Mouse (Mus musculus): ENCODE data around the gene Shroom2. TPM values are rescaled to one million over a fixed set of nuclear protein-coding genes. Genes with fewer than 3 reads are reported as not detected.

The Shroom2 gene
- polyA plus RNA-seq, 1 experiment from 2014 or later = 7.2 TPM

- 67% methylated on average over 2 of the region's 2 CpGs for WGBS
- ATAC-seq (ENCODE audit: low read depth) = no peak
- H3K4me2 ChIP-seq (ENCODE audit: low read depth, low read length) = no peak overlapping the region
- H3K4me3 ChIP-seq (ENCODE audit: low read length) = no peak overlapping the region
- no peaks in the 10 kb centered on the region; the same call in 1 of the 2 replicates for H3K4me1 ChIP-seq (replicated peaks; ENCODE audit: control insufficient read depth, insufficient read depth, low read length)
- H3K27me3 ChIP-seq (ENCODE audit: control insufficient read depth, insufficient read depth, low read depth, low read length) = no peaks in the 10 kb centered on the region
- H3K27ac ChIP-seq (ENCODE audit: low read length) = no peak overlapping the region
- H3K9ac ChIP-seq (ENCODE audit: low read length) = no peak overlapping the region
- H3K36me3 ChIP-seq (ENCODE audit: control insufficient read depth, insufficient read depth, low read length) = no peaks in the 10 kb centered on the region
- no peaks in the 10 kb centered on the region for H3K9me3 ChIP-seq (ENCODE audit: control insufficient read depth, low read length)
These were observed 6.4 kb downstream of the Shroom2 start for GRCm38 (mm10) chrX:152762855-152763254.

GRCm38 (mm10) chrX:152762437-152762836 is 6.8 kb downstream of the Shroom2 start:
- no peaks in the 10 kb centered on the region for H3K27me3 ChIP-seq (ENCODE audit: control insufficient read depth, insufficient read depth, low read depth, low read length)
- WGBS = 52% methylated on average over 2 of the region's 2 CpGs
- no peak overlapping the region for H3K4me3 ChIP-seq (ENCODE audit: low read length)
- ATAC-seq (ENCODE audit: low read depth) = no peak
- no peak overlapping the region for H3K27ac ChIP-seq (ENCODE audit: low read length)
- H3K9ac ChIP-seq (ENCODE audit: low read length) = no peak overlapping the region
- no peaks in the 10 kb centered on the region for H3K9me3 ChIP-seq (ENCODE audit: control insufficient read depth, low read length)
- H3K4me2 ChIP-seq (ENCODE audit: low read depth, low read length) = no peak overlapping the region
- no peaks in the 10 kb centered on the region for H3K4me1 ChIP-seq (replicated peaks; ENCODE audit: control insufficient read depth, insufficient read depth, low read length)
- H3K36me3 ChIP-seq (ENCODE audit: control insufficient read depth, insufficient read depth, low read length) = no peaks in the 10 kb centered on the region

GRCm38 (mm10) chrX:152756293-152756692 is 13.0 kb downstream of the Shroom2 start:
- no peak overlapping the region for H3K4me2 ChIP-seq (ENCODE audit: low read depth, low read length)
- 97% methylated on average over 5 of the region's 5 CpGs for WGBS
- no peak overlapping the region for H3K9ac ChIP-seq (ENCODE audit: low read length)
- no peaks in the 10 kb centered on the region for H3K9me3 ChIP-seq (ENCODE audit: control insufficient read depth, low read length)
- ATAC-seq (ENCODE audit: low read depth) = no peak
- H3K27ac ChIP-seq (ENCODE audit: low read length) = no peak overlapping the region
- H3K27me3 ChIP-seq (ENCODE audit: control insufficient read depth, insufficient read depth, low read depth, low read length) = no peaks in the 10 kb centered on the region
- H3K4me1 ChIP-seq (replicated peaks; ENCODE audit: control insufficient read depth, insufficient read depth, low read length) = no peaks in the 10 kb centered on the region
- no peaks in the 10 kb centered on the region for H3K36me3 ChIP-seq (ENCODE audit: control insufficient read depth, insufficient read depth, low read length)
- no peak overlapping the region for H3K4me3 ChIP-seq (ENCODE audit: low read length)

GRCm38 (mm10) chrX:152755819-152756218 is 13.4 kb downstream of the Shroom2 start:
- Histone ChIP-seq H3K36me3 (ENCODE audit: control insufficient read depth, insufficient read depth, low read length) (no peaks in the 10 kb centered on the region), H3K27ac (ENCODE audit: low read length) (no peak overlapping the region), H3K9ac (ENCODE audit: low read length) (no peak overlapping the region), H3K27me3 (ENCODE audit: control insufficient read depth, insufficient read depth, low read depth, low read length) (no peaks in the 10 kb centered on the region), H3K9me3 (ENCODE audit: control insufficient read depth, low read length) (no peaks in the 10 kb centered on the region), H3K4me3 (ENCODE audit: low read length) (no peak overlapping the region), H3K4me2 (ENCODE audit: low read depth, low read length) (no peak overlapping the region), H3K4me1 (replicated peaks; ENCODE audit: control insufficient read depth, insufficient read depth, low read length) (no peaks in the 10 kb centered on the region)
- ATAC-seq (ENCODE audit: low read depth) = no peak
- WGBS = 81% methylated on average over 1 of the region's 1 CpGs

- H3K4me1 ChIP-seq (replicated peaks; ENCODE audit: control insufficient read depth, insufficient read depth, low read length) = no peaks in the 10 kb centered on the region
- 71% methylated on average over 2 of the region's 2 CpGs for WGBS
- no peak overlapping the region for H3K27ac ChIP-seq (ENCODE audit: low read length)
- H3K9ac ChIP-seq (ENCODE audit: low read length) = no peak overlapping the region
- no peaks in the 10 kb centered on the region; the same call in 1 of the 2 replicates for H3K27me3 ChIP-seq (ENCODE audit: control insufficient read depth, insufficient read depth, low read depth, low read length)
- no peak overlapping the region for H3K4me3 ChIP-seq (ENCODE audit: low read length)
- no peaks in the 10 kb centered on the region for H3K36me3 ChIP-seq (ENCODE audit: control insufficient read depth, insufficient read depth, low read length)
- no peaks in the 10 kb centered on the region for H3K9me3 ChIP-seq (ENCODE audit: control insufficient read depth, low read length)
- ATAC-seq (ENCODE audit: low read depth) = no peak
- no peak overlapping the region for H3K4me2 ChIP-seq (ENCODE audit: low read depth, low read length)
These were observed 23.3 kb downstream of the Shroom2 start for GRCm38 (mm10) chrX:152745925-152746324.

- Histone ChIP-seq H3K9ac (ENCODE audit: low read length) (no peak overlapping the region), H3K36me3 (ENCODE audit: control insufficient read depth, insufficient read depth, low read length) (no peaks in the 10 kb centered on the region), H3K27ac (ENCODE audit: low read length) (peak overlapping the region; percentile 59; the same call in 1 of the 2 replicates), H3K4me3 (ENCODE audit: low read length) (no peak overlapping the region), H3K4me2 (ENCODE audit: low read depth, low read length) (no peak overlapping the region), H3K27me3 (ENCODE audit: control insufficient read depth, insufficient read depth, low read depth, low read length) (no peaks in the 10 kb centered on the region; the same call in none of the 2 replicates), H3K4me1 (replicated peaks; ENCODE audit: control insufficient read depth, insufficient read depth, low read length) (no peaks in the 10 kb centered on the region), H3K9me3 (ENCODE audit: control insufficient read depth, low read length) (no peaks in the 10 kb centered on the region)
- peak; percentile 52; the same call in 1 of the 2 replicates for ATAC-seq (ENCODE audit: low read depth)
These were observed 25.6 kb downstream of the Shroom2 start for GRCm38 (mm10) chrX:152743642-152744041.

- peak overlapping the region; percentile 46 for H3K27ac ChIP-seq (ENCODE audit: low read length)
- H3K9me3 ChIP-seq (ENCODE audit: control insufficient read depth, low read length) = no peaks in the 10 kb centered on the region
- 62% methylated on average over 4 of the region's 4 CpGs for WGBS
These were observed 30.4 kb downstream of the Shroom2 start for GRCm38 (mm10) chrX:152738759-152739368.

GRCm38 (mm10) chrX:152738191-152738590 is 31.1 kb downstream of the Shroom2 start:
- Histone ChIP-seq H3K4me2 (ENCODE audit: low read depth, low read length) (no peak overlapping the region), H3K9me3 (ENCODE audit: control insufficient read depth, low read length) (no peaks in the 10 kb centered on the region), H3K36me3 (ENCODE audit: control insufficient read depth, insufficient read depth, low read length) (no peaks in the 10 kb centered on the region), H3K4me3 (ENCODE audit: low read length) (no peak overlapping the region), H3K9ac (ENCODE audit: low read length) (no peak overlapping the region), H3K27me3 (ENCODE audit: control insufficient read depth, insufficient read depth, low read depth, low read length) (no peaks in the 10 kb centered on the region; the same call in none of the 2 replicates), H3K27ac (ENCODE audit: low read length) (no peak overlapping the region), H3K4me1 (replicated peaks; ENCODE audit: control insufficient read depth, insufficient read depth, low read length) (no peaks in the 10 kb centered on the region)
- WGBS = 45% methylated on average over 2 of the region's 2 CpGs
- ATAC-seq (ENCODE audit: low read depth) = no peak

More at GRCm38 (mm10) chrX:152738759-152739368, 30.4 kb downstream of the Shroom2 start:
- no peak overlapping the region for H3K4me3 ChIP-seq (ENCODE audit: low read length)
- no peak overlapping the region for H3K4me2 ChIP-seq (ENCODE audit: low read depth, low read length)
- no peak overlapping the region for H3K9ac ChIP-seq (ENCODE audit: low read length)
- H3K27me3 ChIP-seq (ENCODE audit: control insufficient read depth, insufficient read depth, low read depth, low read length) = no peaks in the 10 kb centered on the region; the same call in none of the 2 replicates
- no peaks in the 10 kb centered on the region for H3K36me3 ChIP-seq (ENCODE audit: control insufficient read depth, insufficient read depth, low read length)
- H3K4me1 ChIP-seq (replicated peaks; ENCODE audit: control insufficient read depth, insufficient read depth, low read length) = no peaks in the 10 kb centered on the region
- peak; percentile 54 for ATAC-seq (ENCODE audit: low read depth)

GRCm38 (mm10) chrX:152735283-152735682 is 34.0 kb downstream of the Shroom2 start:
- Histone ChIP-seq H3K4me2 (ENCODE audit: low read depth, low read length) (no peak overlapping the region), H3K27ac (ENCODE audit: low read length) (no peak overlapping the region), H3K4me3 (ENCODE audit: low read length) (no peak overlapping the region), H3K27me3 (ENCODE audit: control insufficient read depth, insufficient read depth, low read depth, low read length) (no peaks in the 10 kb centered on the region; the same call in none of the 2 replicates), H3K9me3 (ENCODE audit: control insufficient read depth, low read length) (no peaks in the 10 kb centered on the region), H3K36me3 (ENCODE audit: control insufficient read depth, insufficient read depth, low read length) (no peaks in the 10 kb centered on the region), H3K4me1 (replicated peaks; ENCODE audit: control insufficient read depth, insufficient read depth, low read length) (no peaks in the 10 kb centered on the region), H3K9ac (ENCODE audit: low read length) (no peak overlapping the region)
- no peak for ATAC-seq (ENCODE audit: low read depth)
